Mouse (Mus musculus) E14TG2a.4 (cell line): ENCODE measurements around the gene Pcx.

ENCODE experiments used
- CTCF ChIP-seq: conservative IDR thresholded peaks from 2 replicates; pipeline ENCODE4 v1.5.1; 2014; ENCODE audit warnings: low read length
- POU5F1 ChIP-seq: IDR thresholded peaks from 2 replicates; pipeline ENCODE4 v1.6.1; 2014; ENCODE audit warnings: low read length, borderline replicate concordance

- no peak for TF ChIP-seq CTCF
- no peak for TF ChIP-seq POU5F1
Measured at GRCm38 (mm10) chr19:4516288-4516687, 6.0 kb downstream of the Pcx start.
